Mouse (Mus musculus) limb, embryonic 15.5 days (tissue): Measurements from ENCODE around the gene Irf2. TPM values are rescaled to one million over a fixed set of nuclear protein-coding genes. Genes with fewer than 3 reads are reported as not detected.

Source experiments
- ATAC-seq: fragments of 200-750 bp; cut with Nextera tagmentation; 2 replicates; pipeline ENCODE4 v1.8.0; 2017; ENCODE audit warnings: low read depth, moderate TSS enrichment; ENCODE audit not compliant: insufficient number of reproducible peaks, low FRiP score, low TSS enrichment
- H3K27ac ChIP-seq: fragments of 300-500 bp; sonication (generic); 2 replicates; pipeline ENCODE4 v1.5.1; 2015; ENCODE audit warnings: moderate library complexity, mild to moderate bottlenecking, inconsistent platforms
- H3K27me3 ChIP-seq: fragments of 300-500 bp; sonication (generic); 2 replicates; pipeline ENCODE4 v1.6.1; 2015; ENCODE audit warnings: inconsistent platforms
- H3K36me3 ChIP-seq: fragments of 300-500 bp; sonication (generic); 2 replicates; pipeline ENCODE4 v1.6.1; 2015; ENCODE audit warnings: inconsistent platforms
- H3K4me1 ChIP-seq: fragments of 300-500 bp; sonication (generic); 2 replicates; pipeline ENCODE4 v1.6.1; 2015; ENCODE audit warnings: inconsistent platforms
- H3K4me2 ChIP-seq: fragments of 300-500 bp; sonication (generic); 2 replicates; pipeline ENCODE4 v1.6.1; 2015; ENCODE audit warnings: mild to moderate bottlenecking, inconsistent platforms
- H3K4me3 ChIP-seq: fragments of 300-500 bp; sonication (generic); 2 replicates; pipeline ENCODE4 v1.5.1; 2015; ENCODE audit warnings: mild to moderate bottlenecking, inconsistent platforms
- H3K9ac ChIP-seq: fragments of 300-500 bp; sonication (generic); 2 replicates; pipeline ENCODE4 v1.6.1; 2015; ENCODE audit warnings: inconsistent platforms
- H3K9me3 ChIP-seq: fragments of 300-500 bp; sonication (generic); 2 replicates; pipeline ENCODE4 v1.6.1; 2016; ENCODE audit warnings: inconsistent platforms
- WGBS: fragments of 180-500 bp; shearing (Covaris S2); methylation state at CpG from one replicate; pipeline ENCODE4 v1.1.7; 2015; 5-methylcytosine and 5-hydroxymethylcytosine counted together
- polyA plus RNA-seq: library from polyadenylated mRNA; unstranded; fragments of >200 nt; fragmentation: Nextera tagmentation; extraction: Ambion mirVana; gene quantifications from 2 replicates; pipeline ENCODE4 v1.2.1, GENCODE M21; 2015

Gene Irf2
- polyA plus RNA-seq, 1 experiment from 2014 or later: 24.8 TPM

DNA sequence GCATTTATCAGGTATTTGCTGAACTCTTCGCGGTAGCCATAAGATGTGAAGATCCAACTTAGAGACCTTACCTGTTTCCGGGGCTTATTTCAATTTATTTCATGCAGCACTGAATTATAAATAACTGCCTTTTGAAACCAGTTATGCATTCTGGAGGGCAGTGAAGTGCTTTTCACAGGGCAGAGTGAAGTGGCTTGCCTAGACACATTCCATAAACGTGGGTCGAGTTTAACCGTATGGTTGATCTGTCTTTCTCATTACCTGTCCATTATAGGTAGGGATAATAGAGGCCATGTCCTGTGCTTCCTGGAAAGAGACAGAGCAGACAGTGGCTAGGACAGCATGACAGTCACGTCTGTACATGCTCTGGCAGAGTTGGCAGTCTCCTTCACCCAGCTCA, 20.0 kb downstream of the Irf2 start:
- no peak for ATAC-seq
- no peaks in the 10 kb centered on the region for H3K9me3 ChIP-seq
- no peak overlapping the region for H3K4me3 ChIP-seq
- no peak overlapping the region for H3K9ac ChIP-seq
- no peaks in the 10 kb centered on the region for H3K27me3 ChIP-seq
- 0 out of 2 replicates have a peak, but pooled peaks cover 3% of the 10 kb centered on the region for H3K4me1 ChIP-seq
- no peak overlapping the region for H3K4me2 ChIP-seq
- no peaks in the 10 kb centered on the region for H3K36me3 ChIP-seq
- no peak overlapping the region for H3K27ac ChIP-seq
- WGBS: 86% methylated on average over 7 of the region's 7 CpGs

GRCm38 (mm10) chr8:46760701-46761100, 21.2 kb downstream of the Irf2 start:
- H3K27me3 ChIP-seq: no peaks in the 10 kb centered on the region
- H3K27ac ChIP-seq: no peak overlapping the region
- H3K4me2 ChIP-seq: no peak overlapping the region
- H3K4me1 ChIP-seq: 0 out of 2 replicates have a peak, but pooled peaks cover 1% of the 10 kb centered on the region
- no peak overlapping the region for H3K4me3 ChIP-seq
- 90% methylated on average over 7 of the region's 7 CpGs for WGBS
- no peak for ATAC-seq
- H3K9me3 ChIP-seq: no peaks in the 10 kb centered on the region
- no peaks in the 10 kb centered on the region for H3K36me3 ChIP-seq
- H3K9ac ChIP-seq: no peak overlapping the region

- H3K27ac ChIP-seq: no peak overlapping the region
- WGBS: 75% methylated on average over 6 of the region's 6 CpGs
- no peaks in the 10 kb centered on the region for H3K27me3 ChIP-seq
- no peak overlapping the region for H3K4me3 ChIP-seq
- no peak overlapping the region for H3K4me2 ChIP-seq
- no peak for ATAC-seq
- H3K36me3 ChIP-seq: no peaks in the 10 kb centered on the region
- H3K4me1 ChIP-seq: peaks cover 2% of the 10 kb centered on the region; the same call in 1 of the 2 replicates
- no peaks in the 10 kb centered on the region for H3K9me3 ChIP-seq
- no peak overlapping the region for H3K9ac ChIP-seq
Observed at GRCm38 (mm10) chr8:46761454-46761853, 21.9 kb downstream of the Irf2 start.

- Histone ChIP-seq H3K27ac (peak overlapping the region; percentile 65), H3K36me3 (no peaks in the 10 kb centered on the region), H3K4me2 (no peak overlapping the region), H3K4me3 (no peak overlapping the region), H3K27me3 (no peaks in the 10 kb centered on the region), H3K9me3 (no peaks in the 10 kb centered on the region), H3K9ac (no peak overlapping the region), H3K4me1 (peaks cover 17% of the 10 kb centered on the region; the same call in 1 of the 2 replicates)
- peak; percentile 7; the same call in 1 of the 2 replicates for ATAC-seq
- WGBS: 66% methylated on average over 11 of the region's 11 CpGs
Observed at GRCm38 (mm10) chr8:46769408-46770180, 30.1 kb downstream of the Irf2 start.

GRCm38 (mm10) chr8:46770905-46771516, 31.5 kb downstream of the Irf2 start:
- WGBS: 79% methylated on average over 7 of the region's 7 CpGs
- Histone ChIP-seq H3K4me1 (peaks cover 17% of the 10 kb centered on the region; the same call in 1 of the 2 replicates), H3K9me3 (no peaks in the 10 kb centered on the region), H3K4me2 (no peak overlapping the region), H3K36me3 (no peaks in the 10 kb centered on the region), H3K27me3 (no peaks in the 10 kb centered on the region), H3K4me3 (no peak overlapping the region), H3K27ac (no peak overlapping the region), H3K9ac (no peak overlapping the region)
- ATAC-seq: no peak

DNA sequence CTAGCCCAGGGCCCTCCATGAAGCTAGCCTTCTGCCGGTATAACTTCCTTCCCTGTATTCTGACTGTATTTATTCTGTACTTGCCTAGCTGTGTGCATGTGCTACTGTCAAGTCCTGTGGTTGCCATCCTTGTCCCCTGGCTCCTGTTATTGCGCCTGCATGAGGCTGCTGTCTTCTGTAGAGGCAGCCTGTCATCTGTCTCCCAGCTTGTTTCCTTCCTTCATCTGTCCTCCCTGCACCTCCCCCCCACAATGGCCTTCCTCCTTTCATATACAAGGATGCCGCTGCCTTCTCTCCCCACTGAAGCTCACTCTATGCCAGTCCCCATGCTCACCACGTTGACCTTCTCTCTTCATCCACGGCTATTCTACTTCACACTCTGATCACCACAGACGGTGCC, 33.3 kb downstream of the Irf2 start:
- no peaks in the 10 kb centered on the region for H3K27me3 ChIP-seq
- no peak for ATAC-seq
- no peaks in the 10 kb centered on the region for H3K36me3 ChIP-seq
- 95% methylated on average over 6 of the region's 6 CpGs for WGBS
- H3K9me3 ChIP-seq: no peaks in the 10 kb centered on the region
- no peak overlapping the region for H3K4me2 ChIP-seq
- H3K9ac ChIP-seq: no peak overlapping the region
- no peak overlapping the region for H3K27ac ChIP-seq
- peaks cover 13% of the 10 kb centered on the region; the same call in 1 of the 2 replicates for H3K4me1 ChIP-seq
- H3K4me3 ChIP-seq: no peak overlapping the region

DNA sequence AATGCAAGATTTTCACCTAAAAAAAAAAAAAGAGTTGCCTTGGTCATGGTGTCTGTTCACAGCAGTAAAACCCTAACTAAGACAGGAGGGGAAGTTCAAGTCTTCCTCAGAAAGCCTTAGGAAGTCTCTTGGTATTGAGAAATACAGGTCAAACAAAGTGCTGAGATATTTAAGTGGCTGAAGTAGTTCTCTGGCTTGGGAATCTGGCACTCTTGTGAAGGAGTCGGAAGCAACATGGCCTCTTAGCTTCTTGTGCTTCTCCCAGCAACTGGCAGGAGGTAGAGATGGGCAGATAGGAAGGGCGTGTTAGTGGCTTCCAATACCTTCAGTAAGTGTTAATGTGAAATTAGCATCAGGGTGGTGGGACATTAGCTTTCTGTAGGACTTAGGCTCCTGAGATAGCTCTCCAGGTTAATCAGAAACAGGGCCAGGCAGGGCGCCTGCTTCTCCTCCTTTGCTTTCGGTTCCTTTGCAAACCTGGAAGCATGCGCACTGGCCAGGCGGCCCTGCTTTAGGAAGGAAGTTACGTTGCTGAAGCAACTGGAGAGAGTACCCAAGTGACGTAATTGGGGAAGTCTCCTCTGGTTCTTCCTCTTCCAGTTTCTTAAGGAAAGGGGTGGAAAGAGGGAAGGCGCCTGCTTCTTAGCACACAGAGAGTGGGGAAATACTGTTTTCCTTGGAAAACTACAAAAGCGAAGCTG, 38.4 kb downstream of the Irf2 start:
- 87% methylated on average over 10 of the region's 10 CpGs for WGBS
- Histone ChIP-seq H3K4me1 (no peaks in the 10 kb centered on the region), H3K4me3 (no peak overlapping the region), H3K9me3 (no peaks in the 10 kb centered on the region), H3K9ac (no peak overlapping the region), H3K27ac (no peak overlapping the region), H3K27me3 (no peaks in the 10 kb centered on the region), H3K4me2 (no peak overlapping the region), H3K36me3 (no peaks in the 10 kb centered on the region; the same call in 1 of the 2 replicates)
- ATAC-seq: 0 out of 2 replicates have a peak, but pooled peaks have one; percentile 19

- 72% methylated on average over 6 of the region's 6 CpGs for WGBS
- no peak overlapping the region for H3K4me2 ChIP-seq
Observed at GRCm38 (mm10) chr8:46781067-46781657, 41.6 kb downstream of the Irf2 start.

DNA sequence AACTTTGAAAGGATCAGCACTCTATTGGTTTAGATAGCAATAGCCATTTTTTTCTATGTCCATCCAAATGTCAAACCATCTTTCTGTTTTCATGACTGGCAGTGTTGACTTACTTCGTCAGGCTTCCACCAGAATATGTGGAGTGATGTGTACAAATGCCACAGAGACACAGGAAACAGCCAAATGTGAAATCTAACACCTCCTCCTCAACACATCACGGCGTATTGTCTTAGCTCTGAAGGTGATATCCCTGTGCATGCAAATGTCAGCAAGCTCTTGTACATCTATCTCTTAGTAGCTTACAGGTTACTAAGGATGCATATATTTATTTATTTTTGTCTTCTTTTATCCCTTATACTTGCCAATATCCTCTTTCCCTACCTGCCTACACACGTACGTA, 42.7 kb downstream of the Irf2 start:
- Histone ChIP-seq H3K4me1 (no peaks in the 10 kb centered on the region), H3K4me2 (no peak overlapping the region), H3K27ac (no peak overlapping the region), H3K36me3 (no peaks in the 10 kb centered on the region; the same call in 1 of the 2 replicates), H3K9ac (no peak overlapping the region), H3K27me3 (no peaks in the 10 kb centered on the region), H3K4me3 (no peak overlapping the region), H3K9me3 (no peaks in the 10 kb centered on the region)
- WGBS: 94% methylated on average over 5 of the region's 5 CpGs
- no peak for ATAC-seq

More at GRCm38 (mm10) chr8:46781067-46781657, 41.6 kb downstream of the Irf2 start:
- Histone ChIP-seq H3K9me3 (no peaks in the 10 kb centered on the region), H3K27ac (no peak overlapping the region), H3K27me3 (no peaks in the 10 kb centered on the region), H3K36me3 (no peaks in the 10 kb centered on the region; the same call in 1 of the 2 replicates), H3K9ac (no peak overlapping the region), H3K4me3 (no peak overlapping the region), H3K4me1 (no peaks in the 10 kb centered on the region)
- ATAC-seq: no peak

GRCm38 (mm10) chr8:46785070-46785469, 45.5 kb downstream of the Irf2 start:
- H3K4me2 ChIP-seq: no peak overlapping the region
- no peaks in the 10 kb centered on the region for H3K36me3 ChIP-seq

DNA sequence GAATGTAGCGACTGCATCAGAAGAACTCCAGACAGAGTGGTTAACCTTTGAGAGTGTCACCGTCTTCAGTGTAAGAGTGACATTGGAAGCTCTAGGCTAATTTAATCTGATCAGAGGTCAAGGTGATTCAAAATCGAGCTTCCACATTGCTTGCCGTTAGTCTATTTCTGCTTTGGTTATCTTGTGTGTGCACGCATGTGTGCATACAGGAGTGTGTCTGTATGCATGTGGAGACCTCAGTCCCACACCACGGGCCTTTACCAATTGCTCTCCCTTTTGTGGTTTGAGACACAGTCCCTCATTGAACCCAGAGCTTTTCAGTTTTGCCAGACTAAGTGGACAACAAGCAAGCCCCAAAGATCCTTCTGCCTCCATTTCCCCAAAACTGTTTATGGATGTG, 46.4 kb downstream of the Irf2 start:
- no peak for ATAC-seq
- whole genome bisulfite sequencing: 77% methylated on average over 6 of the region's 6 CpGs

More at GRCm38 (mm10) chr8:46785070-46785469, 45.5 kb downstream of the Irf2 start:
- Histone ChIP-seq H3K4me1 (no peaks in the 10 kb centered on the region), H3K4me3 (no peak overlapping the region), H3K9me3 (no peaks in the 10 kb centered on the region), H3K27ac (no peak overlapping the region), H3K27me3 (no peaks in the 10 kb centered on the region), H3K9ac (no peak overlapping the region)
- WGBS: 56% methylated on average over 2 of the region's 2 CpGs
- no peak for ATAC-seq

More for the DNA sequence above, 46.4 kb downstream of the Irf2 start:
- Histone ChIP-seq H3K27me3 (no peaks in the 10 kb centered on the region), H3K9me3 (no peaks in the 10 kb centered on the region), H3K27ac (no peak overlapping the region), H3K9ac (no peak overlapping the region), H3K4me1 (no peaks in the 10 kb centered on the region), H3K4me3 (no peak overlapping the region), H3K36me3 (no peaks in the 10 kb centered on the region), H3K4me2 (no peak overlapping the region)
